Mouse (Mus musculus) small intestine, adult 2 months (tissue): ENCODE results near the gene Gpr85.

ENCODE experiments used
- CTCF ChIP-seq: fragments of 200-500 bp; IDR thresholded peaks from 2 replicates; pipeline ENCODE4 v1.5.1; 2012; ENCODE audit warnings: low read depth, mild to moderate bottlenecking, control low read depth, inconsistent platforms, low read length, moderate library complexity, mixed read lengths; ENCODE audit not compliant: insufficient replicate concordance, insufficient read length; ENCODE audit errors: extremely low read depth
- POLR2A ChIP-seq: fragments of 200-500 bp; IDR thresholded peaks from 2 replicates; pipeline ENCODE4 v1.6.1; 2012; ENCODE audit warnings: low read depth, mild to moderate bottlenecking, control low read depth, inconsistent platforms, low read length, moderate library complexity

GRCm38 (mm10) chr6:13836967-13837570, 2.7 kb downstream of the Gpr85 start:
- TF ChIP-seq CTCF (no peak), POLR2A (no peak)
